Mouse (Mus musculus) frontal cortex, adult (tissue): ENCODE measurements around the gene Thada.
"Not testable (repeated sequence)": the region's sequence is repeated elsewhere in the genome, so short reads cannot be mapped to it uniquely, and the experiment has no call there.

ENCODE experiments used
- ATAC-seq: cut with Nextera tagmentation; 2 replicates; pipeline ENCODE4 v1.9.2; 2017; ENCODE audit warnings: mild to moderate bottlenecking, moderate library complexity, mixed read lengths; ENCODE audit not compliant: low TSS enrichment

The Thada gene

GRCm38 (mm10) chr17:84293221-84293620 lies 172.8 kb downstream of the Thada start:
- ATAC-seq, result no peak

GRCm38 (mm10) chr17:84291228-84291627 lies 174.8 kb downstream of the Thada start:
- not testable (repeated sequence) for ATAC-seq

GRCm38 (mm10) chr17:84287675-84288420 lies 178.2 kb downstream of the Thada start:
- no peak for ATAC-seq

DNA sequence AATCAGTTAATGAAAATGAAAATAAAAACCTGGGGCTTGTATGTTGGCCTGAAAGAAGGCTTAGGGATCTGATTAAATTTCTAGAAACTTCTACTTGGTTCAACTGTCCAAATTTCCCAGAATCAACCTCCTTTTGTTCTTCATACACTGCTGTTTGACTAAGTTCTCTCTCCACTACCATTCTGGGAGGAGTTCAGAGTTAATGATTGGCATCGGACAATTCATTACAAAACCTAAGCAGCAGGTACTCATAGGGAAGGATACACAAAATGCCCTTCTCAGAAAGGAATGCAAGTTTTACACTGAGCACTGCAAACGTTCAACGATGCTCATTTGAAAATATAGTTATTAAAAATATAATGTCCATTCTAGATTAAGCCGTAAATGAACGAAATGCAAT lies 179.5 kb downstream of the Thada start:
- ATAC-seq, result no peak

GRCm38 (mm10) chr17:84282388-84283280 lies 183.4 kb downstream of the Thada start:
- ATAC-seq, result peak; percentile 69

DNA sequence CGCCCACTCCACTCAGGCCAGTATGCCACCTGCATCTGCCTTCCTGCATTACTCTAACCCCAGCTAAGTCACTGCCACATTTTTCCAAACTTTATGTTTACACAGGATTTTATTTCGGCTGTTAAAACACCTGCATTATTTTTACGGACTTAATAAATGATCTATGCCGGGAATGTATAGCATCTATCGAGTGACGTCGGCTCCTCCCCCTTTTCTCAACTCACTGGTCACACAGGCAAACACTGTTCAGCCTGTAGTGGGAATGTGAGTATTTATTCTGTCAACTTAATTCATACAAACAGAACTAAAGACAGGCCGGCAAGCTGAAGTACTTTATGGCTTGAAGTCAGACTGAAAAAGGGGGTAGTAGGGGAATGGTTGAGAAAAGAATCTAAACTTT lies 187.0 kb downstream of the Thada start:
- ATAC-seq, result no peak

DNA sequence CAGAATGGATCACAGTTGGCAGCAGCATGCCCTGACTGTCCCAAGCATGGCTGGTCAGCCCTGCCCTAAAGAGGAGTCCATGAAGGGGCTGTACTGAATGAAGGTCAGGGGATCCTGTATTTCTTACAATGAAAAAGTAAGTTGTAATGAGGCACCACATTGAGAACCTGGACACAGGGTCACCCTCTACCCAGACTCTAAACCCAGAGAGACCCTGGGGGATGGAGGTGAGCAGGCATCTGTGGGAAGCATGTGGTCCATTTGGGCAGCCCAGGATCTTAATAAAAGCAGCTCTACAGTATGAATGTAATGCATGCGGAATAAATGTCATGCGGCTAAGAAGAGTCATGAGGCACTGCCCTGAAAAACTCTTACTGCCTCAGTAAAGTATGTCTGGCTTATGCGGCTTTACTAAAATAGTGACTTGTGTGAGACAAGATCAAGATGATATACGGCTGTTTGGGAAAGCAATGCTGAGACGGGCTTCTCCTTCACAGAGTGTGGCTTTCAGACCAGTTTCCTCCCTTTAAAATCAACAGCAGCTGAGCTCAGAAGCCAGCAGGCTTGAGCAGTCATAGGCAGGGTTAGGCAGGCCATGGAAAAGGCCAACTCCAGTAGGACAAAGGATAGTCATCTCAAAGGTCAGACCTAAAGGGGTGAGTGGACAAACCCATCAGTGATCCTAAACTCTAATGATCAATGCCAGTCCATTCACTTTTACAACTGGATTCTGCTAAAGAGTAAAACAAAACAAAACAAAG lies 187.6 kb downstream of the Thada start:
- ATAC-seq, result no peak

GRCm38 (mm10) chr17:84274999-84275398 lies 191.0 kb downstream of the Thada start:
- no peak for ATAC-seq

DNA sequence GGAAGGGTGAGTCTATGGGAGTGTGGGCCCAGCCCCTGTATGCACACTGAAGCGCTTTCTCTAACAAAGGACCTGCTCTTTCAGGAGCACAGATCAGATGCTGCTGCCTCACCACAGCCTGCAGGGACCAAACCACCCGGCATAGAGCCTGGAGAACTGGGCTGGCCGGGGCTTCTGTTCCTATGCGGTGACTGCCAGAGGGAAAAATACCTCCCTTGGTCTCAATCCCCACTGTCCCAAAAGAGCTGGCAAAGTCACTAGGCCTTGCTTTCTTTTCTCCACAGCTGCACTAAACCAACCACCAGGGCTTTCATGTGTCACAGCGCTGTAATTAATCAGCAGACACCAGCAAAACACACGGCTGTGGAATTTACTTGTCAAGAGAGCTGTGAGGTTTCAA lies 191.8 kb downstream of the Thada start:
- peak; percentile 26; the same call in 1 of the 2 replicates for ATAC-seq

DNA sequence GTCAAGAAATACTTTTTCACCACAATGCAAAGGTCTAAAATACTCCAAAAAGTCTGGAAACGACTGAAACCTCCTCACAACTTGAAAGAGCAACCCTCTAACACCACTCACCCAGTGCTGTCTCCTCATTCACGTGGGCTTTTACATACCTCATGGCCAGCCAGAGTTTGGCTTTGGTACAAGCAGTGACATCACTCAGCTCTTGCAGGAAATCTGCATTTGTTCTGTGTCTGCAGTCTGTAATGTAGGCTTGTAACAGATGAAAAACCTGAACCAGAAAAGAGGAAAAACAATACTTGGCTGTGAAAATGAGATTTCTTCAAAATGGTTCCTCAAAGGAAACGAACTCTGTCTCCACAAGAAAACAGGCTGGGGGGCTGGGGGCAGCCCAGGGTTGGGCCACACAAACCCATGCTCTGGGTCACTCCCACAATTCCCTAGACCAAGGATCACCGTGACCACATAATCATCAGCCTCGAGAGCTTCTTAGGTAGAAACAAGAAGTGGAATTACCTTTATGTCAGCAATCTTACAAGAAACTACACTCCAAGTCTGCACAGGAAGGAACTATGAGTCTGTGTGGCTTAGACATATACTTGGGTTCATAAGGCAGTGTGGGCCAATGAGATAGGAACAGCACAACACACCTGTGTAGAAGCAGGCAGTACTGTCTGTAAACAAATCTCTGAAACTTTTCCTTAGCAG lies 193.3 kb downstream of the Thada start:
- peak; percentile 87 for ATAC-seq

- ATAC-seq, result no peak
Observed at GRCm38 (mm10) chr17:84271566-84272202, 194.3 kb downstream of the Thada start.

DNA sequence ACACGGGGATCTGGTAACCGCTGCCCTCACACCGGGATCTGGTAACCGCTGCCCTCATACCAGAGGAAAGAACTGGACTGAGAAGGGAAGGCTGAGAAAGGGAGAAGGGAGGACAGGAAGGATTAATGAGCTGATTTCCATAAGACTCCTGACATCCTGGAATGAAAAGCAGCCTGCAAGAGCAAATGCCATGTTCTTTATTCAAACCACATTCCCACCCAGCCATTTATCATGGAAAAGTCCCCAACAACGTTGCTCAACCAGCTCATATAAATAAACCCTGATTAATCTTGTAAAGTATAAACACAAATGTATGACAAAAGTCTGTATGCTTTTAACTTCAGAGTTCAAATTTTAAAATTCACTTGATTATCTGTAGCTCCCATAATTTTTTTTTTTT lies 196.3 kb downstream of the Thada start:
- no peak for ATAC-seq

DNA sequence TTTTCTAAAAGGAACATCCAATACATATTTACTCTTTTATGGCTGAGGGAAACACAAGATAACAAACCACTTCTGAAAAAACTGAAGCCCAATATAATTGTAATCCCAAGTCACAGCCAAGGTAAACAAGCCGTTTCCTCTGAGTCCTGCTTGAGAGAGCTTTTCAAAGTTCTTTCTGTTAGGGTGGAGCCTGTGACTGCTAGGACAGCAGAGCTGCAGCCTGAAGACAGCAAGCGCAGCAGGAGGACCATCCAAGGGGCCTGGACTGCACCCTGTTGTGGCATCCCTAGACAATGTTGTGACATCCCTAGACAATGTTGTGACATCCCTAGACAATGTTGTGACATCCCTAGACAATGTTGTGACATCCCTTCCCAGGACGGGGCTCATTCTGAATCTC lies 197.6 kb downstream of the Thada start:
- no peak for ATAC-seq

- ATAC-seq, result no peak
Observed at GRCm38 (mm10) chr17:84267456-84268074, 198.4 kb downstream of the Thada start.

DNA sequence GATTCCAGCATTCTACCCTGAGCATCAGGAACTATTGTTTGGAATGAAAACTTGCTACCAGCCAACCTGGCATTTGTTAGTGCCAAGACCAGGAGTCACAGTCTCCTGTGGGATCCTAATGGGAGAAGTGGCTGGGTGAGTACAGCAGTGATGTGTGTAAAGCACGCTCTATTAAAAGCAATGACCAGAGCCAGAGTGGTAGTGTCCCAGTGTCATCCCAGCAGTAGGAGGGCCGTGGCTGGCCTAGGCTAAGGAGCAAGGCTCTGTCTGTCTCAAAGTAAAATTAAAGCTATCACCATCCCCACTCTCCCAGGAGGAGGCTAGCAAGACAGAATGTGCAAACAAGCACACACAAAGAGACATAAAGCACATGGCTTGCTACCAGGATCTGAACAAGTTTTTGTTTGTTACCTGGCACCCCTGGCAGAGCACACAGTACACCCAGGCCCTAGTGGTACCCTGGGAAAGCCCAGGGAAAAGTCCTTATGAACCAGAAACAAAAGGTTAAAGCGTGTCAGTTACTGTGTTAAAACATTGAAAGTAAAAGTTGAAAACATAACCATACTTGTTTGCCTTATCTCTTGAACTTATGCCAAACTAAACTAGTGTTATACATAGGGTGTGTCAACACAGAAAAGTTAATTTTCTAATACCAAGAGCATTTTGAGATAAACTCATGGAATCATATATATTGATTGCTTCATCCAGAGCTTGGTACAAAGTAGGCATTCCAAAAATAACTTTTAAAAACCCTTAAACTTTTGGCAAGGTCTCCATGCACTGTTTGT lies 199.7 kb downstream of the Thada start:
- ATAC-seq, result no peak

- no peak for ATAC-seq
Observed at GRCm38 (mm10) chr17:84265480-84266130, 200.4 kb downstream of the Thada start.

DNA sequence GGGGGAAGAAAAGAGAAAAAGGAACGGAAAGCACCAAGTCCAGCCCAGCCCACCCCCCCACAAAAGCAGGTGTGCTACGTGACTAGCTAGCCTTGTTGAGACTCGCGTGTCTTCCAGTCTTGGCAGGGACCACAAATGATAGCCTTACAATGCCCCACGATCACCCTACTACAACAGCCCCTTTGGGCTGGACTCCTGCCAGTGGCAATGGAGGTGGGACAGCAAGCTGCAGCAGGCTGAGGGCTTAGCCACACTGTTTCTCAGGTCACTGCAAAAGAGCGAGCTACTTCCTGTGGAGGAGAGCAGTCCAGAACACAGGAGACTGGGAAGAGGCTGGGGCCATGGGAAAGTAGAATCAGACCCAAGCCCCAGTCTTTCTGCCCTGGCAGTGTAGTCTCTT lies 201.7 kb downstream of the Thada start:
- ATAC-seq, result no peak

GRCm38 (mm10) chr17:84263591-84263990 lies 202.4 kb downstream of the Thada start:
- peak; percentile 28 for ATAC-seq

- no peak for ATAC-seq
Observed at GRCm38 (mm10) chr17:84262325-84262979, 203.6 kb downstream of the Thada start.
